Mouse (Mus musculus) heart, embryonic 11.5 days (tissue): ENCODE results near the gene Nlgn3. TPM values are rescaled to one million over a fixed set of nuclear protein-coding genes. Genes with fewer than 3 reads are reported as not detected.
"Not testable (repeated sequence)": the region's sequence is repeated elsewhere in the genome, so short reads cannot be mapped to it uniquely, and the experiment has no call there.

Source experiments
- ATAC-seq: fragments of 200-750 bp; cut with Nextera tagmentation; replicated peaks from 2 replicates; pipeline ENCODE4 v1.8.0; 2017; ENCODE audit warnings: moderate library complexity; ENCODE audit not compliant: insufficient number of reproducible peaks, low FRiP score, low TSS enrichment
- H3K27ac ChIP-seq: fragments of 300-500 bp; sonication (generic); 2 replicates; pipeline ENCODE4 v1.5.1; 2014; ENCODE audit warnings: mild to moderate bottlenecking, low read depth, low read length
- H3K27me3 ChIP-seq: fragments of 300-500 bp; sonication (generic); 2 replicates; pipeline ENCODE4 v1.6.1; 2014; ENCODE audit warnings: mild to moderate bottlenecking, low read length, mixed read lengths; ENCODE audit not compliant: control insufficient read depth, insufficient read depth
- H3K36me3 ChIP-seq: fragments of 300-500 bp; sonication (generic); 2 replicates; pipeline ENCODE4 v1.6.1; 2014; ENCODE audit warnings: mild to moderate bottlenecking, low read length, moderate library complexity, mixed read lengths; ENCODE audit not compliant: control insufficient read depth, insufficient read depth
- H3K4me1 ChIP-seq: fragments of 300-500 bp; sonication (generic); 2 replicates; pipeline ENCODE4 v1.6.1; 2014; ENCODE audit warnings: low read length; ENCODE audit not compliant: control insufficient read depth, insufficient read depth
- H3K4me2 ChIP-seq: fragments of 300-500 bp; sonication (generic); 2 replicates; pipeline ENCODE4 v1.6.1; 2014; ENCODE audit warnings: mild to moderate bottlenecking, moderate library complexity
- H3K4me3 ChIP-seq: fragments of 300-500 bp; sonication (generic); 2 replicates; pipeline ENCODE4 v1.5.1; 2014; ENCODE audit warnings: low read depth, low read length
- H3K9ac ChIP-seq: fragments of 300-500 bp; sonication (generic); 2 replicates; pipeline ENCODE4 v1.6.1; 2014; ENCODE audit warnings: mild to moderate bottlenecking, low read depth, low read length, moderate library complexity
- H3K9me3 ChIP-seq: fragments of 300-500 bp; sonication (generic); replicated peaks from 2 replicates; pipeline ENCODE4 v1.6.1; 2016; ENCODE audit warnings: low read length; ENCODE audit not compliant: control insufficient read depth
- WGBS: fragments of 180-500 bp; shearing (Covaris S2); extraction: QIAGEN DNeasy Blood & Tissue Kit; methylation state at CpG from one replicate; pipeline ENCODE4 v1.1.7; 2014; ENCODE audit not compliant: insufficient replicate concordance; 5-methylcytosine and 5-hydroxymethylcytosine counted together
- polyA plus RNA-seq: library from polyadenylated mRNA; unstranded; fragments of >200 nt; fragmentation: Nextera tagmentation; extraction: Ambion mirVana; gene quantifications from 2 replicates; pipeline ENCODE4 v1.2.1, GENCODE M21; 2014

Nlgn3 gene
- polyA plus RNA-seq, 1 experiment from 2014 or later, result 3.6 TPM

GRCm38 (mm10) chrX:101342837-101343236 is 43.9 kb downstream of the Nlgn3 start:
- not testable (repeated sequence) for H3K27me3 ChIP-seq, H3K4me1 ChIP-seq, ATAC-seq, H3K4me2 ChIP-seq, H3K4me3 ChIP-seq, H3K9me3 ChIP-seq, H3K27ac ChIP-seq, H3K36me3 ChIP-seq, H3K9ac ChIP-seq
- WGBS, result 78% methylated on average over 2 of the region's 2 CpGs

- 82% methylated on average over 2 of the region's 2 CpGs for WGBS
- H3K9ac ChIP-seq, result no peak overlapping the region
- H3K27me3 ChIP-seq, result no peaks in the 10 kb centered on the region
- no peak overlapping the region for H3K4me2 ChIP-seq
- no peak overlapping the region for H3K4me3 ChIP-seq
- H3K27ac ChIP-seq, result no peak overlapping the region
- no peaks in the 10 kb centered on the region for H3K9me3 ChIP-seq
- no peaks in the 10 kb centered on the region for H3K4me1 ChIP-seq
- no peak for ATAC-seq
- H3K36me3 ChIP-seq, result no peaks in the 10 kb centered on the region
These were observed 46.5 kb downstream of the Nlgn3 start for GRCm38 (mm10) chrX:101345456-101345855.

GRCm38 (mm10) chrX:101346475-101346874 is 47.5 kb downstream of the Nlgn3 start:
- H3K4me2 ChIP-seq, result no peak overlapping the region
- 49% methylated on average over 4 of the region's 4 CpGs for WGBS
- no peak for ATAC-seq
- H3K27me3 ChIP-seq, result no peaks in the 10 kb centered on the region
- no peaks in the 10 kb centered on the region for H3K9me3 ChIP-seq
- no peak overlapping the region for H3K4me3 ChIP-seq
- no peaks in the 10 kb centered on the region for H3K4me1 ChIP-seq
- H3K9ac ChIP-seq, result no peak overlapping the region
- no peak overlapping the region for H3K27ac ChIP-seq
- H3K36me3 ChIP-seq, result no peaks in the 10 kb centered on the region

- 41% methylated on average over 4 of the region's 4 CpGs for WGBS
- no peaks in the 10 kb centered on the region for H3K9me3 ChIP-seq
- no peak for ATAC-seq
- H3K27me3 ChIP-seq, result no peaks in the 10 kb centered on the region
- H3K4me1 ChIP-seq, result no peaks in the 10 kb centered on the region
- H3K36me3 ChIP-seq, result no peaks in the 10 kb centered on the region
- no peak overlapping the region for H3K4me3 ChIP-seq
- H3K27ac ChIP-seq, result no peak overlapping the region
- H3K9ac ChIP-seq, result no peak overlapping the region
- no peak overlapping the region for H3K4me2 ChIP-seq
These were observed 52.2 kb downstream of the Nlgn3 start for GRCm38 (mm10) chrX:101351188-101351587.

- not testable (repeated sequence) for H3K27me3 ChIP-seq, H3K9me3 ChIP-seq, H3K36me3 ChIP-seq, H3K4me1 ChIP-seq, H3K9ac ChIP-seq, H3K4me3 ChIP-seq, H3K27ac ChIP-seq, H3K4me2 ChIP-seq, ATAC-seq
- 61% methylated on average over 3 of the region's 4 CpGs for WGBS
These were observed 59.9 kb downstream of the Nlgn3 start for GRCm38 (mm10) chrX:101358902-101359301.

- H3K4me1 ChIP-seq, result no peaks in the 10 kb centered on the region
- 51% methylated on average over 7 of the region's 7 CpGs for WGBS
- no peak for ATAC-seq
- no peaks in the 10 kb centered on the region for H3K9me3 ChIP-seq
- H3K27ac ChIP-seq, result no peak overlapping the region
- H3K27me3 ChIP-seq, result peaks cover 2% of the 10 kb centered on the region; the same call in 1 of the 2 replicates
- no peak overlapping the region for H3K4me3 ChIP-seq
- H3K9ac ChIP-seq, result no peak overlapping the region
- no peaks in the 10 kb centered on the region for H3K36me3 ChIP-seq
- H3K4me2 ChIP-seq, result no peak overlapping the region
These were observed 70.0 kb downstream of the Nlgn3 start for GRCm38 (mm10) chrX:101369001-101369400.

GRCm38 (mm10) chrX:101370573-101370972 is 71.6 kb downstream of the Nlgn3 start:
- Histone ChIP-seq H3K27me3 (peaks cover 2% of the 10 kb centered on the region; the same call in 1 of the 2 replicates), H3K9ac (no peak overlapping the region), H3K4me2 (no peak overlapping the region), H3K36me3 (no peaks in the 10 kb centered on the region), H3K4me1 (no peaks in the 10 kb centered on the region), H3K9me3 (no peaks in the 10 kb centered on the region), H3K27ac (no peak overlapping the region), H3K4me3 (no peak overlapping the region)
- ATAC-seq, result no peak
- WGBS, result 76% methylated on average over 3 of the region's 3 CpGs

GRCm38 (mm10) chrX:101372946-101373345 is 74.0 kb downstream of the Nlgn3 start:
- WGBS, result 69% methylated on average over 5 of the region's 5 CpGs
- Histone ChIP-seq H3K4me3 (no peak overlapping the region), H3K4me2 (no peak overlapping the region), H3K9ac (no peak overlapping the region), H3K36me3 (no peaks in the 10 kb centered on the region), H3K4me1 (no peaks in the 10 kb centered on the region), H3K27me3 (peaks cover 2% of the 10 kb centered on the region; the same call in 1 of the 2 replicates), H3K27ac (no peak overlapping the region), H3K9me3 (no peaks in the 10 kb centered on the region)
- no peak for ATAC-seq
